Mouse (Mus musculus) left cerebral cortex, adult 8-10 months (tissue): ENCODE data around the gene Irx6. TPM values are rescaled to one million over a fixed set of nuclear protein-coding genes. Genes with fewer than 3 reads are reported as not detected.

Source experiments
- DNase-seq, 2 experiments: peaks; one replicate each; pipeline ENCODE4 v3.0.0; 2022; ENCODE audit warnings: low spot score in 2 of 2
- total RNA-seq, 4 experiments: library from RNA; stranded (reverse); gene quantifications; 2 replicates each; pipeline ENCODE4 v1.2.4; 2022

Irx6 gene
- under 1 TPM; 0.17 to 0.32 (median 0.22) TPM for total RNA-seq

DNA sequence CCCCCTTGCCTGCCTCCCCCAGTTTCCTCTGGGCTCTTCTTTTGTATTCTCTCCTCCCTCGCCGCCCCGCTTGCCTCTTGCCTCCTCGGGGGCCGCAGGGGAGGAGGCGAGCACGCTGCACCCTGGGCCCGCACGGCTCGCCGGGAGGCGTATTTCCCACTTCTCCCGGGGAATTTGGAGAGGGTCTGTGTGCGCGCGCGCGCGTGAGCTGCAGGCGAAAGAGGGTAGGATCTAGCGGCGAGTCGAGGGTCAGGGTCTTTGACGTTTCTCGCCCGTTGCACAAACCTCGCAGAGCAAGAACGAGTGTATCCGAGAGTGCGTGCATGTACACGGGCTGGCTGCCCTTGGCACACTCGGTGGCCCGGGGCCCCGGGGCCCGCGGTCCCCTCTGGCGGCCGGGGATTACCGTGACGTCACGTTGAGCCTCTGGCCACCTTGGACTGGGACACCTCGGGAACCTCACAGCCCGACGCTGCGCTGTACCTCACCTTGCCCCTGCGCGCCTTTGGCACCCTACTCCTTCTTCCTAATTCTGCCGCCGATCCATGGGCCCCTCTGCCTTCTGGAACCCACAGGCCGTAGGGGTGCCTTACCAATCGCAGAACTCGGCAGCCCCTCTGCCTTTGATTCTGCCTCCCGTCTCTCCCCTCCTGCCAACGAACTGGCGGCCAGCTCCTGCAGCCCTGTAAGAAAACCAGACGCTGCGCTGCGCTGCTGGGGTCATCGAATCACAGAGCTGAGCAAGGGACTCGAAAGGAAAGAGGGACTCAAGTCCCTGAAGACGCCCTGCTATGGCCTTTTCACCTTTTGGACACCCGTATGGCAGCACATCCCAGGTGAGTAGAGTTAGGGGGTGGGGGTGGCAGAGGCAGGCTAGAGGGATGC is at the start of gene Irx6:
Gene Irx6 (plus strand): TSS at position 45 of the 885 bp plus-strand sequence.
- no peak for DNase-seq

DNA sequence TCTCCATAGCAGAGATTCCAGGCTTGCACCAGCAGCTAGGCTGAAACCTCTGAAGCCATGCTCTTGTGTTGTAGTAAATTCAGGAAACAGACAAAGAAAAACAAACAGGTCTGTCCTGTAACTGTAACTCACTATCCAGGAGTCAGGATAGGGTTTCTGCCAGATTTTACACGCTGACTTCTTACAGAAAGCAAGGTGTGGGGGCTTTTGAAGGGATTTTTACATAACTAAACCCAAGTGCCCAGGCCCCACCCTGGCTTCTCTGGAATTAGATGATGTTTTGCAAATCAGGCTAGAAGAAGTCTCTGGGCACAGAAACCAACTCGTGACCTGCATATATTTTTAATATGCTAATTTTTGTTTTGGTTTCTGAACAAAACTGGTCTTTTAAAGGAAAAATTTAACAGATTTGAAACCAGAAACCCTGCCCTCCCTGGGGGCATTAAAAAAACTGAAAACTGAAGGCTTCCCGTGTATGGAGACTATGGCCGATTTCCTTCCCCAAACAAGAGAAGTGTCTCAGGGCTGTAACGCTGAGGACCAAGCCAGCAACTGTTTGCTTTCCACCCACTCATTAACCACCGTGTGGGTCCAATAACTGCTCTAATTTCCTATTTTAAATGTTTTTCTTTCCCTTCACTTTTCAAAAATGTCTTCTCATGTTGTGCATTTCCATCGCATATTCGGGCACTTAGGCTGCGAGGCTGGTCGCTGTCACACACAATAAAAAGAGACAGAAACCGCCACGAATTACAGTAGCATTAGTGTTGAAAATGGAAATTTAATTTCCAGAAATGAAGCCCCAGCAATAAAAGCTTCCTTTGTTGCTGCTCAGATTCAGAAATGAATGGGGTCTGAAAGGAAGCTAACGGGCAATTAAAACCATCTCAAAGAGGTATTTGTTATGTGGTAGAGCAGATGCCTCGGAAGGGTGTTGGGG is 45.1 kb upstream of the Irx6 start:
- no peak for DNase-seq

DNA sequence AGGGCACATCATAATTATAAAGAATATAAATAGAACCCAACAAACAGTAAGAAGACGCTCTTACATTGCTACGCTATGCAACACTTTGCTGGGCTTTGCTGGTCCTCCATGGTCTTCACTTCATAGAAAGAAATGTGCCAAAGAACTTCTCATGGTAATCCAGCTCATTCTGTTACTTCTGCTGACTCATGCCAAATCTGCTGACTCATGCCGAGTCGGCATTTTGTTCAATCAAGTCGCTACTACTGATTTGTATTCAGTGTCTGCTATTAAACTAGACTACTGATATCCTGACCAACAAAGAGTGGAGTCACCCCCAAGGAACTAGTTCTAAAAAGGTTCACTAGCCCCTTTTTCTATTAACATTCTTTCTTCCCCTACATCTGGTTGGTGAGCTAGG is 40.9 kb upstream of the Irx6 start:
- DNase-seq = no peak

DNA sequence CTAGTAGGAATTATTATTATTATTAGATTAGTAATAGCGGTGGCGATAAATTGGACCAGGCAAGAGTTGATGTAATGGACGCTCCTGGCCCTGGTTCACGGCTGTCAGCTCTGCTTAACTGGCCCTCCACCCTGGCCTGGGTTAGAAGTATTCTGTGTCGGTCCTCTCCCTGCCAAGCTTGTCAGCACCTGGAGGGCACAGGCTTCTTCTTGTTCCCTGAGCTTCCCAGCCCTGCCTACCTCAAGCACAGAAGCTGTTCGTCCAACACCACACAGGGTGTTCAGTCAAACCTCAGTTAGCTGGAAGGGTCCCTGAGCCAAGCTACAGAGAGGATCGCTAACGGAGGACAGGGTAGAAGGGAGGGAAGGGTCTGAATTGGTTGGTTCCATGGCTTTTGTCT is 33.3 kb upstream of the Irx6 start:
- no peak for DNase-seq

DNA sequence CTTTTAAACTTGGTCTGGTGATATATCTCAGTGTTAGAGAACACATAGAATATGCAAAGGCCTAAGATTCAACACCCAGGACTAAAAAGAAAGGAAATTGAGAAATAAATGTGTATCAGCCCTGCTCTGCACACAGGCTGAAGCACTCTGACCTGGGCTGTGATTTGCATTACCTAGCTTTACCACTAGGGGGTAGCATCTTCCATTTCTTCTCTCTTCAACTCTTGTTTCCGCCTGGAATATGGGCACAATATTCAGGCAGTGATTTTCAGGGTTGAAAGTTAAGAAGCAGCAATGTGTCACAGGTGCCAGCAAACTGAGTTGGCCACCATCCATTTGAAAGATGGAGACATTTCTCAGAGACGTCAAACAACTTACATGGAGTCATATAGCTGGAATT is 27.5 kb upstream of the Irx6 start:
- DNase-seq = no peak

DNA sequence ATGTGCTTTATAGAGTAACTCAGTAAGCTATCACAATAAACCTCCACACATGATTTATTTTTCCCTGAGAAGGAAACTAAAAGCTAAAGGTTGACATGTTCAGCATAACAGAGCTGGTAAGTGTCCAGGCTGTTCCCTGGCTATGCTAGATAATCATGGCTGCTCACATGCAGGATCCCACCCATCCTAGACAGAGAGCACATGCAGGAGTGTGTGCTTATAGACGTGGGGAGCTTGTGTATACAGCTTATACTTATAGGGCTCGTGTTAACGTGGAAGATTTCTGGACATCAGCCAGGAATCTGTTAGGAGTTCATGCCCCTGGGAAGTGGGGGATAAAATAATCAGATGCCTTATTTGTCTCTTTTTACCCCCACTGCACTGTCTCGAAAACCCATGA is 9.9 kb upstream of the Irx6 start:
- no peak for DNase-seq

DNA sequence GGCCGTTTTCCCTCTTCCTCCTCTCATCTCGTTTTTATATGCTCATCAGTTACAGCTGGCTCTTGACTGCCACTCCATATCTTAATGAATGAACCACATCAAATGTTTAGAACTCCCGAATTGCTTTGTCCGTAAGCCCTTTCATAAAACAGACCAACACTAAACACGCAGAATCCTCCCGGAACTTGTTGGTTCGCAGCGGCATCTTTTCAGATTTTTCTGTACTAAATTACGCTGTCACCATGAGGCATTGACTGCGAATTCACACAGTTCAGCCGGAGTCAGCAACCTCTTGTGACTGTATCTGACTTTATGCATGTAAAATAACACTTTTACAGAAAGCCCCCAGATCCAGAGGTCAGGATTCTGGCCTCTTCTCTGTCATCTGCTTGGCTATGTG is 3.9 kb upstream of the Irx6 start:
- DNase-seq = no peak

DNA sequence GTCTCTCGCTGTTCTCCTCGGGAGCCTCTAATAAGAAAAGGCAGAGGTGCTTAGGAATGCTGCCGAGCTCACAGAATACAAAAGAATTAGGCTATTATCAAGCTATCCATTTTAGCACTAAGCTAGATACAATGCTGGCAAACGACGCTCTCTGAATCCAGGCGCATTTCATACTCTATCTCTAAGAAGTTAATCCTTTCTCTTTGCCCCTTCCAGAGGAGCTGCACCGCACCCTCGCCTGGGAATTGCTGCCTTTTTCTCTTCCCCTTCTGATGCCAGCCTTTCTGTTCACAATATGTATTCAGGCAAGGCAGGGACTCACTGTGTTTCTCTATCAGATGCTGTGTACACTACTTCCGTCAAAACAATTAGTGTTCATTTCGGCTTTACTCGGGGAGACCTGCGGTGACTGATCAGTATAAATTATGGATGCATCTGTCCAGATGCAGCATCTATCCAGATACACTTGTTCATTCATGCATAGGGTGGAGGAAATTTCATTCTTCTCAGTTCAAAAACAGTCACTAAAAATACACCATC is 3.4 kb upstream of the Irx6 start:
- no peak for DNase-seq

DNA sequence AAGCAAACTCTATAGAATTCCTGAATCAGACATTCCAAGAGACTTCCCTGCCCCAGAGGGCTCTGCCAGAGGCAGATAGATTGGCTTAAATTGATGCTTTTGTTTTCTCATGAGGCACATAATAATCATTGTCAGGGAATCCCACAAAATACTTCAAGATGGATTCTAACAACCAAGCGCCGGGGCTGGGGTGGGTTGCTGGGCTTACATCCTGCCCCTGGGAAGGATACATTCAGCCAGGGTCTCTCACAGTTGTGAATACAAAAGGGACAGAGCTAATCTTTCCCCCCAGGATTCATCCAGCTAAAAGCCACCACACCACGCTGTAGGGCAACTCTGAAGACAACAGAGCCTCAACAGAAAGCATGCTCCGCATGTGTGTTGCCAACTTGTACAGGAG is 2.2 kb upstream of the Irx6 start:
- no peak for DNase-seq

DNA sequence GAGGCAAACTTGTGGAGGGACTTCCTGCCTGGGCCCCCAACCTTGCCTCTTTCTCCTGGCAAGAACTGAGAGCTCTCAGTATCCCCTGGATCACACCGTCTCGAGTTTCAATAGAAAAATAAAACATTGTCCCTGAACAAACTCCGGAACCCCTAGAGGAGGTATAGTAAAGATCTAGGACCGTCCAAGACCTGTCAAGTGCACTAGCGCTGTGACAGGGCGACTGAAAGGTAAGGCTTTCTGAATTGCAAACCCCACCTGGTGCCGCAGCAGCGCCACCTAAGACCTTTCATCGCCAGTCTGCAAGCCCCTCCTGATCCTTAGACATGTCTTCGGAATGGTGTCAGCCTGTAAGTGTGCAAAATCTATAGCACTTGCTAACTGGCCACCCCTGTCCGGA is 987 bp upstream of the Irx6 start:
- DNase-seq = no peak

DNA sequence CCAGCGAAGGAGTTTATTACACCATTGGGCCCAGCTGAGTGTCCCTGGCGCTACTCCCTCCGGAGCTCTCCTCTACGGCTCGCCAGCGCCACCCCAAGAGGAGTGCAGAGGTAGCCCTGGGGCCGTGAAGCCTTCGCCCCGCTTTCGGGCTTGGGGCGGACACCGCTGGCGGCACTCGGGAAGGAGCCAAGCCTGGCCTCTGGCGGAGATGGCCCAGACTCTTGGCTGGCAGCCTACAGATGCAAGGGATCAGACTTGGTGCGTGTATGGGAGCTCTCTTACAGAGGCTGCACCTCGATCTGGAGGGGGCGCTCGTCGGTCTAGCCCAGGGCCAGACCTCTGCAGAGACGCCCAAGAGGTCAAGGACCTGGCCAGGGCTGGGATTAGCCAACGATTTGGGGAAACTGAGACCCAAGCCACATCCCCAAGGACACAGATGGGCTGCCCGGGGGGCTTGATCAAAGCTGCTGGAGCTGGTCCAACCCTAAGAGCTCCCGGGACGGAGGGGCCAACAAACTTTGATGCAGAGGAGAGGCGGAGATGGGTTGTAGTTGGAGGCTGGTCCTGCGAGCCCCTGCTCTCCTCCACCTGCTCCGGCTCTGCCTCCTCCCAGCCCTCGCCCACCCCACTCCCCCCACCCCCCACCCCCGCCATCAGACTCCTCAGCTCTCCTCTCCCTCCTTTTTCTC is 389 bp upstream of the Irx6 start:
- DNase-seq = peak in 1 of 2 experiments; percentile 7

DNA sequence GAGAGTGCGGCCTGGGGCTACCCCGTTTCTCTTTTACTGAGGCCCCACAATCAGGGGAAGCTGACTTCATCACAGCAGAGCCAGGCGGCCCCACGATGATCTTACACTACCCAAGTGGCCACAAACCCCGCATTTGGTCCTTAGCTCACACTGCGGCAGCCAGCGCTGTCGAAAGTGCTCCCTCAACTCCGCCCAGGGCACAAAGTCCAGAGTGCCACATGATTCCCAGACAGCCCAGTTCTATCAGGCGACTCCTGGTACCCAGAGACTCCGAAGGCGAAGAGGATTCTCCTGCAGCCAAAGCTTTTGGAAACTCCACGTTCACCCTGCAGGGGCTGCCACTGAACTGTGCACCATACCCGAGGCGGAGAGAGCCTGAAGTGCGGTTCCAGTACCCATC is 4.3 kb downstream of the Irx6 start:
- no peak for DNase-seq

DNA sequence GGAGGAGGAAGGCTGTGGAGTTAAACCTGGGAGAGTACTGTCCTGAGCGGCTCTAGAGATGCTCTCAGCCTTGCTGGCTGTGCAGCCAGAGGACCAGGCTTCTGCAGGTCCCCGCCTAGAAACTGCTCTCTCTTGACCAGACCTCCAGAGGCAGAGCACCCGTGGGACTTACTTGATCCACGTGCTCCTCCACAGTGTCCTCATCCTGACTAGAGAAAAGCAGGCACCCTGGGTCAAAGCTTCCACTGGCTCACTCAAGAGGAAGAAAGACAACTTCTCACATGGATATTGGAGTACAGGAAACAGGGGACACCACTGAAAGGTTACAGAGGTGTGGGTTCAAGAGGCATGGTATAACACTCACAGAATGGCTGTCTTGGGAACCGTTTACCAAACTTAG is 23.3 kb downstream of the Irx6 start:
- DNase-seq = no peak

DNA sequence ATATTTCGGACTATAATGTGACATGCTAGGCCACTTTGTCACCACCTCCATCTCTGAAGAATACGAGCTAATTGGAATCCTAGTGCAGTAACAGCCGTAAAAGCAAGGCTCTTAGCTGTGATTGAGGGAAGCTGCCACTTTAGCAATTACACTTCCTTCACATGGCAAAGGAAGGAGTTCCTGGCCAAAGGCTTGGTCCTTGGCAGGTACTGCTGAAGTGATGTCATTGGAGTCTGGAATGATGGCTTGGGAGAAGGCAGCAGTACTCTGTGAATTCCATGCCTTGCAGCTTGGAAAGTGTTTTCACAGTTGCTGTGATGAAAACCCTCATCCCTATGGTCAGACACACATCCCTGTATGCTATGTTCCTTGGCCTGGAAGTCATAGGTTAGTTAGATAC is 24.3 kb downstream of the Irx6 start:
- no peak for DNase-seq

DNA sequence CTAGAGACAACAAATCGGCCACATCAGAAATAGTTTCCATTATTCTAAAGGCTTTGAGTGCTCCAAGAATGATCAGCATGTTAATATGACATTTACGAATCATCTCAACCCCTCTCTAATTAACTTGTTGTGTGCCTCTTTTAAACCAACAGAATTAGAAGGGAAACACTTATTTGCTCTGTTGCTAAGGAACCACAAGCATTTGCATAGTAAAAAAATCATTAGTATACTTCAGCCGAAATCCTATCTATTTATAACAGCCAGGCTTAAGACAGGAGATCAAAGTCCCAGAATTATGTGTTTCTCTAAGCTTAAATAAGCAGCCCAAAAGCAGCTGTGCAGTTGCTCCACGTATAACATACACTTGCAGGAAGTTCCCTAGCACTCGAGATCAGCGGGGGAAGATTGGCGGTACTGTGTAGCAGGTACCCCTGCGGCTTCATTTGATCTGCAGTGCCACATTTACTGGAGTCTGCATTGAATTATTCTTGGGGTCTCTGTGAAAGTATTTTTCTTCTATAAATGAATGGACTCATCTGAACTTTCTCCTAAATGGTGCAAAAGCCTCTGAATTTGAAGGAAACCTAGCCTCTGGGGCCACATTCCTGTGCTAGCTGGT is 25.9 kb downstream of the Irx6 start:
- no peak for DNase-seq

DNA sequence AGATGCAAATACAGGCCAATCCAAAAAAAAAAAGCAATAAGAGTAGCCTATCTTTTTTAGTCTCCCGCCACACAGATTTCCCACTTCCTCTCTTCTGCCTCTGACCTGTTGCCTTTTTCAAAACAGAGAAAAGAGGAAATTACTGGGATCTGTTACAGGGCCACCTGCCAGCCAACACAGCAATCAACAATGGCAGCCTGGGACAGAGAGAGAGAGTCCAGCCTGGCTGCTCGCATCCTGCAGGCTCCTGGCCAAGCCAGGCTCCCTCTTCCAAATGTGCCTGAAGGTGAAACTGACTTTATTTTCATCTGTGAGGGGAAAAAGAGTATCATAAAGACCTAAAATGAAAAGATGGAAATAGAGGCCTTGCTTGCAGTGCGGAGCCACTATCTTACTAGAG is 29.3 kb downstream of the Irx6 start:
- DNase-seq = no peak

DNA sequence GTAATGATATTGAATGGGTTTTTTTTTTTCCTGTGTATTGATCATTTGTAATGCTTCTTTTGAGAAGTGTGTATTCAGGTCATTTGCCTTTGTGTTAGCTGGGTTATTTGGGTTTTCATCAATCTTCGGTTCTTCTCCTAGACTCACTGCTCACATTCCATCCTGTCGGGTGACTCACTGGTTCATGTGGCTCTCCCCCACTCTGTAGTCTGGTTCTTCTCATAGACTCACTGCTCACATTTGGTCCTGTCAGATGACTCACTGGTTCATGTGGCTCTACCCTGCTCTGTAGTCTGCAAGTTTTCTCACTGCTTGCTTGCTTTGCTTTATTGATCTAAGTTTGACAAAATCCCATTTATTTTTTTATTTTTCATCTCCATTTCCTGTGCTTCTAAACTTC is 32.2 kb downstream of the Irx6 start:
- no peak for DNase-seq

DNA sequence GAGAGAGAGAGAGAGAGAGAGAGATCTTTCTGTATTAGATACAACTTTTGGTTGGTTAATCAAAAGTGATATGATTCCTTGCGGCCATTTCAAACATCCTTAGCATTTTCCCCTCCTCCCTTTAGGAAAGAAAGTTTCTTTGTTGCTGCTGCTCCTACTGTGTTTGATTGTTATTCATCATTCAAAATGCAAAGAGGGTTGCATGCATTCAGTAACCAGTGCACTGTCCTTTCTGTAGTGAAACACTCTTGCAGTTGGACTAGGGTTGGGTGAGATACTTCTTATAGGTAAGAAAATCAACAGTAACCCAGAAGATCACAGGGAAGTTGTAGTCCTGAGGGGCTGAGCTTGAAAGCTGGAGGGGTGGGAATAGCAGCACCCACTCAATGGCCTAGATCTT is 39.2 kb downstream of the Irx6 start:
- DNase-seq = no peak

DNA sequence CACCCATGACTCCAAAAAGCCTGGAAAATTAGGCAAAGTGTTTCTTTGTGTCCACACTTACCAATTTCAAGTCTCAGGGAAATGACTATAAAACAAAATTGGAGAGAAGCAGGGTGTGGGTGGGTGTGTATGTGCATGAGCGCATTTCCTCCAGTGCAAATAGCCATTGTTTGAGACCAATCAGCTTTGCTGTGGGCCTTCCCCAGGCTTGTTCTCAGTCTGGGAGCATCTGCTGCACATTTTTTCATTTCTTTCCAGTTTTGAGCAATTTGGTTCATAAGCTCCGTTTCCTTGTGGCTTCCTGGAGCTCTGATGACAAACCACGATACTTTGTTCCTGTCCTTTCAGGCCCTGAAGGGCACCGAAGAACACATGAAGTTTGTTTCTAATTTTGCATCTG is 43.3 kb downstream of the Irx6 start:
- no peak for DNase-seq

DNA sequence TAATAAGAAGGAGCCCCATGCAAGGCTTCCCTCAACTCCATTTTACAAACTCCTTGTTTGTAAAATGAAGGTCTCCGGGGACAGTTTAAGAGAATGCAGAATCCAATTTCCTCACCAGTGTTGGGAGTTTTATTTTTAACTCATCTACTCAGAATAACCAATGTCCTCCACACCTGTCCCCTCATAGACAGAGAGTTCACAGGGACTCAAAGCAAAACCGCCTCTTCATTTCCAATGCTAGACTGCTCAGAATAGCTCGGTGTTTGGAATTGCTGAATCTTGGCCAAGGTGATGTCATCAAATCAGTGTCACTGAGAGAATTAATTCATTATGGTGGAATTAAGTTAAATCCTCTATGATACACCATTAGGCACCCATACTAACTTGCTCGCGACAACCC is 44.0 kb downstream of the Irx6 start:
- DNase-seq = no peak

DNA sequence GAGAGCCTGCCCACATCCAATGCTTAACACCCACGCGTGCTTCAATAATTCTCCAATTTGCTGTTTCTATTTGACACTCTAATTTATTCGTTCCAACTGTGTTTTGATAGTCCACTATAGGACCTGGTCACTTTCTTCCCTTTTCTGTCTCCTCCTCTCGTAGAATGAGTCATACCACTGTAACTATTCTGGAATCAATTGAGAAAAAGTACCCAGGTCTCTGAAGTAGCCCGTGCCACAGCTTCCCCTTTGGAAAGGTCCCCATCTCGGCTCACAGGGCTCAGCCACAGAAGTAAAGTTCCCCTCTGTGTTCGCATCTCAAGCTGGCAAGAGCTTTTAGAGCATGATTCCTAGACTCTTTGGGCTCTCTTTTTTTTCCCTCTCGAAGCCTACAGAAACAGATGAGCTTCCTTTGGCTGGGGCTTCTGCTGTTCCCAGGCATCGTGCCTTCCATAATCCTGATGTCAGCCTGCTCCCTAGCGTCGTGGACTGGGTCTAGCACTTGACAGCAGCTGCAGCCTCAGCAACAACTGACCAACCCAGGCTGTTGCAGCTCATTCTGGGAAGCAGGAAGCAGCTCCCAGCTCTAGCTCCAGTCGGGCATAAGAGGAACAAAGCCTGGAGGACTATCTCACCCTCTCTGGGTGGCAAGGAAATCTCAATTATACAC is 47.3 kb downstream of the Irx6 start:
- peak; percentile 21 to 32 for DNase-seq
